Mouse (Mus musculus): Measurements from ENCODE around the gene Ppil6. TPM values are rescaled to one million over a fixed set of nuclear protein-coding genes. Genes with fewer than 3 reads are reported as not detected.

The Ppil6 gene
- 4.5 and 5.3 TPM in 2 replicates for polyA plus RNA-seq (2015; fragmentation: Nextera tagmentation; extraction: Ambion mirVana)

DNA sequence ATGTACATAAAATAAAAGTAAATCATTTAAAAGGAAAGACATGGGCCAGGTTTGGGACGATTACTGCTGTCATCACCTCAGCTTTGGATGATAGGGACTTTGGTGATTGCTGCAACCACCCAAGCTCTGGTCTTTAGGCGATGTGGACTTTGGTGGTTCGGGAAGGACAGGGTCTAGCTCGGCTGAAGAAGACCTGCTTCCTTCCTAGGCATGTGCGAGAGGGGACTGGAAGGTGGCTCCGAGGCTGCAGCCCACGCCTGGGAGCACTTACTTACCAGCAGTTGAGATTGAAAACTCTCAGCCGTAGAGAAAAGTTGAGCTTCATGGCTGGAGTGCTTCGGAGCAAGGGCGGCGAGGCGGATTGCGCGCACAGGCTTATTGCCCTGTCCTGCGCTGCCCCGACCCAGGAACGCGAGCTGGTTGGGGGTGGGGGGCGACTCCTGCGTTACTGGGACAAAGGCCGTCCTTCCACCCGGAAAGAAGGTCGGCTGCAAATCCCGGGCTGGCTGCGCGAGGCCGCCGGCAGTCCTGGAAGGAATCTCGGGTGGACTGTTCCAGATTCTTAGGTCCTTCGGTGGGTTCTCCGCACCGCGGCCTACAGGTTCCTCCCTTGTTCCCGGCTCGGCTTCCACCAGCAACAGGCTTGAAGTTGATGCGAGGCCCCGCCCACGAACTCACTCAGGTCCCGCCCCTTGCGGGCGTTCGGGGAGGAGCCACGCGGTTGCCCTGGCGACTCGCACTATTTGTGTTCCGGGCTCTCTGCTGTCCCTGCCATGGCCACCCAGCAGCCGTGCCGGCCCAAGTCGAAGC, at the start of gene Ppil6, which contains the start of gene Smpd2:
TSS of gene Ppil6 (plus strand) at position 732 of the 810 bp plus-strand sequence.
TSS of gene Smpd2 (minus strand) at position 662 of the 810 bp plus-strand sequence.
- peak within 1 kb of the TSS; percentile 78 for H3K9ac ChIP-seq (ENCODE audit: low read depth, low read length)
- peaks cover 8% of the 10 kb centered on the region; the same call in 1 of the 2 replicates for H3K36me3 ChIP-seq (ENCODE audit: control insufficient read depth, insufficient read depth, low read length)
- H3K4me3 ChIP-seq (ENCODE audit: low read length), result peak within 1 kb of the TSS; percentile 83
- WGBS, result under 1% methylated on average over 43 of the region's 50 CpGs
- H3K27ac ChIP-seq (ENCODE audit: low read depth, low read length), result peak within 1 kb of the TSS; percentile 74
- H3K4me1 ChIP-seq (ENCODE audit: control insufficient read depth, insufficient read depth, low read depth, low read length), result peaks cover 11% of the 10 kb centered on the region
- peak; percentile 97 for ATAC-seq
- H3K4me2 ChIP-seq (ENCODE audit: low read length), result peak within 1 kb of the TSS; percentile 98
- no peaks in the 10 kb centered on the region for H3K27me3 ChIP-seq (replicated peaks; ENCODE audit: control insufficient read depth, insufficient read depth, low read length)
- H3K9me3 ChIP-seq (ENCODE audit: control insufficient read depth, low read length), result no peaks in the 10 kb centered on the region

DNA sequence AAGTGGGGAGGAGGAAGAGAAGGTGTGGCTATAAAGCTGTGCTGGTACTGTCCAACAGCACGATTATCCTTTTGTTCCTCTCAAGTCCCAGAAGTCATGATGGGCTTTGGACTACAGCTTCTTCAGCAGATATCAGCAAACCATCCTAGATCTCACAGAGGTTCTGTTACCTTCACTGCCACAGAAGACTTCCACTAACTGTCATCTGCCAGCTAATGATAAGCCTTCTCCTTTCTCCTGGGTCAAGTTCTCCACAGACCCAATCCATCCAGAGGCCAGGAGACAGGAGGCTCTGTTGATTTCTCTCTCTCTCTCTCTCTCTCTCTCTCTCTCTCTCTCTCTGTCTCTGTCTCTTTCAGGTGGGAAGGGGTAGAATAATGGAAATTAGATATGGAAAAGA, 42.0 kb upstream of the Ppil6 start:
- Histone ChIP-seq H3K4me3 (ENCODE audit: low read length) (no peak overlapping the region), H3K27me3 (replicated peaks; ENCODE audit: control insufficient read depth, insufficient read depth, low read length) (no peaks in the 10 kb centered on the region), H3K27ac (ENCODE audit: low read depth, low read length) (no peak overlapping the region), H3K4me1 (ENCODE audit: control insufficient read depth, insufficient read depth, low read depth, low read length) (peaks cover 20% of the 10 kb centered on the region), H3K9me3 (ENCODE audit: control insufficient read depth, low read length) (no peaks in the 10 kb centered on the region), H3K36me3 (ENCODE audit: control insufficient read depth, insufficient read depth, low read length) (peaks cover 6% of the 10 kb centered on the region; the same call in 1 of the 2 replicates), H3K4me2 (ENCODE audit: low read length) (no peak overlapping the region), H3K9ac (ENCODE audit: low read depth, low read length) (no peak overlapping the region)
- no peak for ATAC-seq
- 93% methylated on average over 1 of the region's 1 CpGs for WGBS

DNA sequence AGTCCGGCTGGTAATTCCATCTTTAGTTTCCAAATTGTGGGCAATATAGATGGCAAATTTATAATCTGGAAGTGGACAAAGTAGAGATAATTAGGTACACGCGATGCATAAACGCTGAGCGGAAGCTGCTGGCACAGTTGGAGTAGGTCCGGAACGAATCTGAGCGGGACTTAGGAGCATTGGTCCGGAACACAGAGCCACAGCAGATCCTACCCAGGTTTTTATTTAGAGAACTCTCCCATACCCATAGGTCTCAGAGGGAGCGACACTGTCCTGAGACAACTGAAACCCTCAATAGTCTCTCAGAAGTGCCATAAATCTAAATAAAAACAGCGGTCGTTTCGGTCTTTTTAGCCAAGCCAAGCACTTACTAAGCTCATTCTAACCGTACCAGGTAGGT, 40.6 kb upstream of the Ppil6 start:
- 8% methylated on average over 14 of the region's 14 CpGs for WGBS
- H3K27me3 ChIP-seq (replicated peaks; ENCODE audit: control insufficient read depth, insufficient read depth, low read length), result no peaks in the 10 kb centered on the region
- peaks cover 6% of the 10 kb centered on the region; the same call in 1 of the 2 replicates for H3K36me3 ChIP-seq (ENCODE audit: control insufficient read depth, insufficient read depth, low read length)
- peak overlapping the region; percentile 59 for H3K27ac ChIP-seq (ENCODE audit: low read depth, low read length)
- peaks cover 23% of the 10 kb centered on the region for H3K4me1 ChIP-seq (ENCODE audit: control insufficient read depth, insufficient read depth, low read depth, low read length)
- peak overlapping the region; percentile 96 for H3K4me3 ChIP-seq (ENCODE audit: low read length)
- ATAC-seq, result peak; percentile 73
- H3K9ac ChIP-seq (ENCODE audit: low read depth, low read length), result peak overlapping the region; percentile 68
- no peaks in the 10 kb centered on the region for H3K9me3 ChIP-seq (ENCODE audit: control insufficient read depth, low read length)
- peak overlapping the region; percentile 86 for H3K4me2 ChIP-seq (ENCODE audit: low read length)

DNA sequence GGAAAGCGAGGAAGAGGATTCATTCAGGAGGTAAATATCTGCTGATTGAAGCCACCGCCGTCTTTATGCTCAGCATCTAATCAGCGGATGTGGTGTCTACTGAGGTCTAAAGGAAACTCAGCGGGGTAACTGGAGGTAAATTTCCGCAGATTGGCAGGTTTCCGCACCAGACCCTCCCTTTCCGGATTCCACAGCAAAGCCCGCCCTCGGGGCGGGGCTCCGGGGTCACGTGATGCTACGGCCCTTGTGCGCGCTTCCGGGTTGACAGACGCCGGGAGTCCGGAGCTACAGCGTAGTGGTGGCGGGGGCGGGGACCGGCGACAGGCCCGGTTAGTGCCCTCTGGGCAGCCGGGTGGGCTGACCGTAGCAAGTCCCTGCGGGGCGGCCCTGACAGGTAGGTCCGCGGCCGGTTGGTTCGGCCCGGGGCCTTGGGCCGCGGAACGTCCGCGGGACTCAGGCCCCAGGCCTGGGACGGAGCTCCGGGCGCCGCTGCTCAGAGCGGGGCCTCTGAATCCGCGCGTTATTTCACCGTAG, 40.0 kb upstream of the Ppil6 start, which contains the start of gene Zbtb24:
TSS of gene Zbtb24 (plus strand) at position 247 of the 534 bp plus-strand sequence.
- peak; percentile 98 for ATAC-seq
- under 1% methylated on average over 49 of the region's 49 CpGs for WGBS
- H3K36me3 ChIP-seq (ENCODE audit: control insufficient read depth, insufficient read depth, low read length), result peaks cover 6% of the 10 kb centered on the region; the same call in 1 of the 2 replicates

DNA sequence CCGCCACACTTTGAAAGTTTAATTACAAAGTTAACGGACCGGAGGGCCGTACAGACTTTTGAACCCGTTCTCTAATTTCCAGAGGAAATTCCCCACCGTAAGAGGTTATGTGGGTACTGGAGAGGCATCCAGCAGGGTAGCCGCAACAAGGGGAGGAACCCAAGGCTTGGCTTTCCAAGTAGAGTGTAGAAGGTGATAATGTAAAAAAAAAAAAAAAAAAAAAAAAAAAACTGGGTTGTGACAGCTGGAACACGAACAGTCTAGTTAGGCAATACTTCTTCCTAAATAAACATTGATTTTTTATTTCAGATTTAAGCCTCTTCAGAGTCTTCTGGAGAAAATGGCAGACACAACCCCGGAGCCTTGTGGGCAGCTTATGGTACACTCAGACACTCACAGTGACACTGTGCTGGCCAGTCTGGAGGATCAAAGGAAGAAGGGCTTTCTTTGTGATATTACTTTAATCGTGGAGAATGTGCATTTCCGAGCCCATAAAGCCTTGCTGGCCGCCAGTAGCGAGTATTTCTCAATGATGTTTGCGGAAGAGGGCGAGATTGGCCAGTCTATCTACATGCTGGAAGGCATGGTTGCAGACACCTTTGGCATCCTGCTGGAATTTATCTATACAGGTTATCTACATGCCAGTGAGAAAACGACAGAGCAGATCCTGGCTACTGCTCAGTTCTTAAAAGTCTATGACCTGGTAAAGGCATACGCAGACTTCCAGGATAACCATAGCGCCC, 39.3 kb upstream of the Ppil6 start:
- Histone ChIP-seq H3K9ac (ENCODE audit: low read depth, low read length) (peak overlapping the region; percentile 95), H3K9me3 (ENCODE audit: control insufficient read depth, low read length) (no peaks in the 10 kb centered on the region), H3K4me3 (ENCODE audit: low read length) (peak overlapping the region; percentile 96), H3K4me1 (ENCODE audit: control insufficient read depth, insufficient read depth, low read depth, low read length) (peaks cover 23% of the 10 kb centered on the region), H3K4me2 (ENCODE audit: low read length) (peak overlapping the region; percentile 86), H3K36me3 (ENCODE audit: control insufficient read depth, insufficient read depth, low read length) (peaks cover 9% of the 10 kb centered on the region), H3K27me3 (replicated peaks; ENCODE audit: control insufficient read depth, insufficient read depth, low read length) (no peaks in the 10 kb centered on the region), H3K27ac (ENCODE audit: low read depth, low read length) (peak overlapping the region; percentile 60)
- WGBS, result 53% methylated on average over 18 of the region's 18 CpGs
- peak; percentile 6; the same call in 1 of the 2 replicates for ATAC-seq

More for the DNA sequence above, 40.0 kb upstream of the Ppil6 start, which contains the start of gene Zbtb24:
- Histone ChIP-seq H3K4me2 (ENCODE audit: low read length) (peak within 1 kb of the TSS; percentile 86), H3K27ac (ENCODE audit: low read depth, low read length) (peak within 1 kb of the TSS; percentile 60), H3K27me3 (replicated peaks; ENCODE audit: control insufficient read depth, insufficient read depth, low read length) (no peaks in the 10 kb centered on the region), H3K9me3 (ENCODE audit: control insufficient read depth, low read length) (no peaks in the 10 kb centered on the region), H3K4me1 (ENCODE audit: control insufficient read depth, insufficient read depth, low read depth, low read length) (peaks cover 23% of the 10 kb centered on the region), H3K4me3 (ENCODE audit: low read length) (peak within 1 kb of the TSS; percentile 96), H3K9ac (ENCODE audit: low read depth, low read length) (peak within 1 kb of the TSS; percentile 95)

DNA sequence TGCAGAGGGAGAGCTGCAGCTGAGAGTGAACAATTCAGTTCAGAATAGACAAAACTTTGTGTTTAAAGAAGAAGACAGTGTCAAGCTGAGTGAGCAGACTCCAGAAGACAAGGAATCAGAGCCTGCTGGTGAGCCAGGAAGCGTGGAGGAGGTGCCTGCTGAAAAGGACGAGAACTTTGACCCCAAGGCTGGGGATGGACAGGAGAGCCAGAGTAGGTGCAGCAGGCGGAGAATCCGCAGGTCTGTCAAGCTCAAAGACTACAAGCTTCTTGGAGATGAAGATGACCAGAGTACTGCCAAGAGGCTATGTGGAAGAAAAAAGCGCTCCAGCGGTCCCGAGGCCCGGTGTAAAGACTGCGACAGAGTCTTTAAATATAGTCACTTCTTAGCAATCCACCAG, 38.6 kb upstream of the Ppil6 start:
- no peak overlapping the region for H3K27ac ChIP-seq (ENCODE audit: low read depth, low read length)
- H3K4me2 ChIP-seq (ENCODE audit: low read length), result no peak overlapping the region
- no peaks in the 10 kb centered on the region for H3K9me3 ChIP-seq (ENCODE audit: control insufficient read depth, low read length)
- H3K27me3 ChIP-seq (replicated peaks; ENCODE audit: control insufficient read depth, insufficient read depth, low read length), result no peaks in the 10 kb centered on the region
- peaks cover 16% of the 10 kb centered on the region for H3K36me3 ChIP-seq (ENCODE audit: control insufficient read depth, insufficient read depth, low read length)
- WGBS, result 93% methylated on average over 9 of the region's 9 CpGs
- peaks cover 23% of the 10 kb centered on the region for H3K4me1 ChIP-seq (ENCODE audit: control insufficient read depth, insufficient read depth, low read depth, low read length)
- no peak overlapping the region for H3K4me3 ChIP-seq (ENCODE audit: low read length)
- no peak for ATAC-seq
- no peak overlapping the region for H3K9ac ChIP-seq (ENCODE audit: low read depth, low read length)

DNA sequence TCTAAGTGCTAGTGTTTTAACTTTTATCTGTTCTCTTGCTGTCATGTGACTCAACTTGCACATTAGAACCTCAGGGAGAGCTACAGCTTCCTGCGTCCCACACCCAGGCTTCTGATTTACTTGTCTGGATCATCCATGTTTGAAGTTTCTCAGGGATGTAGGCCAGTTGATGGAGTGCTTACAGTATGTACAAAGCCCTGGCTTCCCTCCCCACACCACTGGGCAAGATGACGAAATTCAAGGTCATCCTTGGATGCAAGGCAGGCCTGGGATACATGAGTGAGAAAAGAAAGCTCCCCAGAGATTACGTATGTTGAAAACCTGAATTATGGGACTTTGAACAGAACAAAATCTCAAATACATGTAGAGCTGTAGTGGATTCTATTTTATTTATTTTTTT, 37.4 kb upstream of the Ppil6 start:
- H3K36me3 ChIP-seq (ENCODE audit: control insufficient read depth, insufficient read depth, low read length), result peaks cover 16% of the 10 kb centered on the region
- no peak overlapping the region for H3K4me3 ChIP-seq (ENCODE audit: low read length)
- ATAC-seq, result no peak
- H3K9ac ChIP-seq (ENCODE audit: low read depth, low read length), result no peak overlapping the region
- H3K9me3 ChIP-seq (ENCODE audit: control insufficient read depth, low read length), result no peaks in the 10 kb centered on the region
- H3K4me2 ChIP-seq (ENCODE audit: low read length), result no peak overlapping the region
- WGBS, result 93% methylated on average over 3 of the region's 3 CpGs
- H3K27ac ChIP-seq (ENCODE audit: low read depth, low read length), result no peak overlapping the region
- no peaks in the 10 kb centered on the region for H3K27me3 ChIP-seq (replicated peaks; ENCODE audit: control insufficient read depth, insufficient read depth, low read length)
- peaks cover 23% of the 10 kb centered on the region for H3K4me1 ChIP-seq (ENCODE audit: control insufficient read depth, insufficient read depth, low read depth, low read length)

DNA sequence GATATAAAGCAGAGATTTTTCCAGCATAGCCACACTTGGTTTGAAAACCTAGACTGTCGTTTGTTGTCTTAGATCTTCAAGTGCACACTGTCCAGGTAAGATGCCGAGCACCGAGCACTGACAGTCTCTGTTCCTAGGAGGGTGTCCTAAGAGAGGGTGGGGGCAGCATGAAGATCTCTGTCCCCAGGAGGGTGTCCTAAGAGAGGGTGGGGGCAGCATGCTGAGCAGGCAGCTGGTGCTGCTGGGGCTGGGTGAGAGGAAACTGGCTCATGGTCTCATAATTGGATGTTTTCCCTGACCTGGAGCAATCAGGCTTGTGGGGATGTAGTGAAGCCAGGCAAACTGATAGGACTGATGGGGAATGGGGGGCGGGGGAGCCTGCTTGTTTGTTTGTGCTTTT, 30.2 kb upstream of the Ppil6 start:
- Histone ChIP-seq H3K4me1 (ENCODE audit: control insufficient read depth, insufficient read depth, low read depth, low read length) (no peaks in the 10 kb centered on the region), H3K4me3 (ENCODE audit: low read length) (no peak overlapping the region), H3K36me3 (ENCODE audit: control insufficient read depth, insufficient read depth, low read length) (peaks cover 15% of the 10 kb centered on the region), H3K4me2 (ENCODE audit: low read length) (no peak overlapping the region), H3K27me3 (replicated peaks; ENCODE audit: control insufficient read depth, insufficient read depth, low read length) (no peaks in the 10 kb centered on the region), H3K9ac (ENCODE audit: low read depth, low read length) (no peak overlapping the region), H3K9me3 (ENCODE audit: control insufficient read depth, low read length) (no peaks in the 10 kb centered on the region), H3K27ac (ENCODE audit: low read depth, low read length) (no peak overlapping the region; the same call in 1 of the 2 replicates)
- ATAC-seq, result no peak
- 76% methylated on average over 4 of the region's 4 CpGs for WGBS

Data from hindbrain, embryonic 16.5 days (tissue).